Mouse (Mus musculus) thymus, adult 2 months (tissue): ENCODE data around the gene Trmt10b. TPM values are rescaled to one million over a fixed set of nuclear protein-coding genes. Genes with fewer than 3 reads are reported as not detected.

Source experiments
- DNase-seq: peaks from one replicate; pipeline ENCODE4 v3.0.0; 2021
- H3K27ac ChIP-seq: fragments of 200-500 bp; 2 replicates; pipeline ENCODE4 v1.5.1; 2012; ENCODE audit warnings: low read length, control low read depth; ENCODE audit not compliant: control insufficient read depth, insufficient read depth
- H3K27me3 ChIP-seq: fragments of 200-500 bp; 2 replicates; pipeline ENCODE4 v1.6.1; 2012; ENCODE audit warnings: mild to moderate bottlenecking, low read length, moderate library complexity, mixed read lengths; ENCODE audit not compliant: control insufficient read depth, insufficient read depth
- H3K36me3 ChIP-seq: fragments of 200-500 bp; 2 replicates; pipeline ENCODE4 v1.6.1; 2012; ENCODE audit warnings: mild to moderate bottlenecking, low read length, moderate library complexity; ENCODE audit not compliant: control insufficient read depth, insufficient read depth
- H3K4me1 ChIP-seq: fragments of 200-500 bp; replicated peaks from 2 replicates; pipeline ENCODE4 v1.6.1; 2012; ENCODE audit warnings: low read length; ENCODE audit not compliant: control insufficient read depth, insufficient read depth
- H3K4me3 ChIP-seq: fragments of 200-500 bp; 2 replicates; pipeline ENCODE4 v1.5.1; 2012; ENCODE audit warnings: mild to moderate bottlenecking, low read length, control low read depth, moderate library complexity; ENCODE audit not compliant: control insufficient read depth, insufficient read depth
- CTCF ChIP-seq: fragments of 200-500 bp; IDR thresholded peaks from 2 replicates; pipeline ENCODE4 v1.5.1; 2012; ENCODE audit warnings: mild to moderate bottlenecking, control low read depth, low read length, moderate library complexity, borderline replicate concordance; ENCODE audit not compliant: control insufficient read depth, poor library complexity, insufficient read depth; ENCODE audit errors: extremely low read depth
- POLR2A ChIP-seq: fragments of 200-500 bp; IDR thresholded peaks from 2 replicates; pipeline ENCODE4 v1.6.1; 2012; ENCODE audit warnings: mild to moderate bottlenecking, low read length, control low read depth, moderate library complexity; ENCODE audit not compliant: control insufficient read depth, poor library complexity, insufficient read depth; ENCODE audit errors: extremely low read depth
- WGBS: fragments of 180-500 bp; shearing (Covaris S2); methylation state at CpG from one replicate; pipeline ENCODE4 v1.1.7; 2018; 5-methylcytosine and 5-hydroxymethylcytosine counted together
- polyA plus RNA-seq: library from polyadenylated mRNA; depleted of rRNA; stranded (reverse); fragments of >200 nt; gene quantifications from 2 replicates; pipeline ENCODE4 v1.2.3, GENCODE M21; 2012; rRNA removed

The Trmt10b gene
- polyA plus RNA-seq = 3.0 and 3.8 TPM in 2 replicates

- H3K36me3 ChIP-seq = peaks cover 7% of the 10 kb centered on the region; the same call in 1 of the 2 replicates
- H3K4me3 ChIP-seq = peak within 1 kb of the TSS; percentile 92
- WGBS = 18% methylated on average over 27 of the region's 27 CpGs
- DNase-seq = peak; percentile 81
- no peak within 1 kb of the TSS for H3K27ac ChIP-seq
- H3K4me1 ChIP-seq = no peaks in the 10 kb centered on the region; the same call in 1 of the 2 replicates
- 0 out of 2 replicates have a peak, but pooled peaks have one; percentile 17 for TF ChIP-seq CTCF
- 0 out of 2 replicates have a peak, but pooled peaks have one; percentile 16 for TF ChIP-seq POLR2A
- H3K27me3 ChIP-seq = no peaks in the 10 kb centered on the region
Observed at GRCm38 (mm10) chr4:45296662-45297564, at the start of gene Trmt10b. Trmt10b (plus strand) TSS chr4:45297127.

GRCm38 (mm10) chr4:45251265-45251664, 45.7 kb upstream of the Trmt10b start:
- Histone ChIP-seq H3K27me3 (no peaks in the 10 kb centered on the region), H3K36me3 (no peaks in the 10 kb centered on the region), H3K4me3 (no peak overlapping the region), H3K4me1 (no peaks in the 10 kb centered on the region), H3K27ac (no peak overlapping the region)
- no peak for DNase-seq
- TF ChIP-seq POLR2A (no peak), CTCF (no peak)
- 96% methylated on average over 8 of the region's 8 CpGs for WGBS

DNA sequence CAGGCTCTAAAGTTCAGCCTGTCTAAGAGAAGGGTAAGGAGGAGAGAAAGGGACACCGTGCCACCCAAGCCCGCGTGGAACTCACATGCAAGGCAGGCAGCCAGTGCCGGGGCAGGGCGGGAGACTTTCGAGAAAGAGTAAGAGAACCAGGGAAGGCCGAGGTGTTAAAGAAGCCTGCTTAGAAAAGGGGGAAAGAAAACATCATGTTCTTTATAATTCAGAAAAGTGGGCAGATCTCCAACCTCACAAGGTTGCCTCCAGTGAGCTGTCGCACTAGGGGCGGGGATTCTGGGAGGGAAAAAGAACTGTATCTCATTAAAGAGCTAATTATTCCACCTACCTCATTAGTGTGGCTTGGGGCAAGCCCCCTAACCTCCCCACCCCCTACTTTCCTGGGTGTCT, 44.1 kb upstream of the Trmt10b start:
- no peak for DNase-seq
- no peaks in the 10 kb centered on the region for H3K4me1 ChIP-seq
- no peak overlapping the region for H3K27ac ChIP-seq
- H3K27me3 ChIP-seq = no peaks in the 10 kb centered on the region
- no peaks in the 10 kb centered on the region for H3K36me3 ChIP-seq
- no peak for TF ChIP-seq CTCF
- TF ChIP-seq POLR2A = no peak
- no peak overlapping the region for H3K4me3 ChIP-seq
- WGBS = 68% methylated on average over 9 of the region's 9 CpGs

DNA sequence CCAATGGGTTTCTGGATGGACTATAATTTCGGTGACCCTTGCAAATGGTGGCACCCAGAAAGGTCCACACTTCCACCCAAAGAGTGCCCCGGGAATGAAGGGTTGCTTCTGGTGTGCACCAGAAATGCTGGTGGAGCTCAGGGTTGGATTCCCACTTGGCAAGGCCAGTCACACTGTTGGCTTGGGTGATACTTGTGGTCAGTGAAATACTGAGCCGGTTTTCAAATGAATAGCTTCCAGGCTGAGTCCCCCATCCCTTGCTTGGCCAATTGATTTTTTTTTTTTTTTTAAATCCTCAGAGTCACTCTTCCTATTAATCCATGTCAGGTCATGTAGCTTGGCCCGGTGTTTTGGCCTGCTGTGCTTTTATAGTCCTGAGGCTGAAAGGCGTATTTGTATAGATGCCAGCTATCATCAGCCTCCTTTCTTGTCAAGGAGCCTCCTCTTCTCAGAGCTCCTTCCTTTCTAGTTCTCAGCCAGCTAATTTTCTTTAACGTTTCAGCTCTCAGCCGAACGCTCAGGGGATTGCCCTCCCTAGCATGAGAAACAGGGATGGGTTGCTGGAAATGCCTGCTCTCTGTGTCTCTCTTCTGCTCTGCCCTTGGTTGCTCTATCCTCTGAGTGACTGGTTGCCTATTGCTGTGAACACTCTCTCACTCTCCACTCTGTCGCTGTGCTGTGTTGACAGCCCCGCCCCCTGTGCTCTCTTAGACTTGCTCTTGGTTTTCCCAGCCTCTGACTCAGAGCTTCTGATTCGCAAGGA, 42.9 kb upstream of the Trmt10b start:
- WGBS = 69% methylated on average over 11 of the region's 11 CpGs
- Histone ChIP-seq H3K36me3 (no peaks in the 10 kb centered on the region), H3K27me3 (no peaks in the 10 kb centered on the region), H3K4me1 (no peaks in the 10 kb centered on the region), H3K27ac (no peak overlapping the region), H3K4me3 (no peak overlapping the region)
- no peak for DNase-seq
- TF ChIP-seq CTCF (no peak), POLR2A (no peak)

DNA sequence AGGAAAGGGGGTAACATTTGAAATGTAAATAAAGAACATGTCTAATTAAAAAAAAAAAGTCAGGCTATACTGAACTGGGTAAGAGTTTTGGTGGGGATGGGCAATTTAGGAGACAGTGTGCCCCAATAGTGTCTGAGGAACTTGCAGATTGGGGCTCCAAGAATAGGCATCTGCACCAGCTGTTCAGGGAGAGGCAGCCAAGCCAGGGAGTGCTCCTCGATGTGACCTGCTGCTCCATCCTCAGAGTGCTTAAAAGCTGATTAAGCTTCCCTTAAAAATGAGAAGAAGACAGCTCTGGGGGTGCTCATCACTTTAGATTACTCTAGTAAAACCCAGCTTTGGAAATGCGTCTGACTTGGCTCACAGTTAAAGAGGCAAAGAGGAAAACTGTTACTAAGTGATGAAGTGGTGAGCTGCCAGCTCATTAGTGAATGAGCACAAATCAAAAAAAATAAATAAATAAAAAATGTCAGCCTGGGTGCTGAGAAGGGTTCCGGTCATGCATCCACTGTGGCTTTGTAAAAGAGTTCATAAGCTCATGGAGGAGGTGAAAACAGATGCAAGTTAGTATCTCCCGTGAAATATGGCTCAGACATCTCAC, 37.6 kb upstream of the Trmt10b start:
- H3K36me3 ChIP-seq = no peaks in the 10 kb centered on the region
- DNase-seq = no peak
- TF ChIP-seq POLR2A = no peak
- no peak overlapping the region for H3K4me3 ChIP-seq
- 74% methylated on average over 4 of the region's 4 CpGs for WGBS
- H3K27ac ChIP-seq = no peak overlapping the region
- no peaks in the 10 kb centered on the region for H3K4me1 ChIP-seq
- no peaks in the 10 kb centered on the region for H3K27me3 ChIP-seq

GRCm38 (mm10) chr4:45261551-45261950, 35.4 kb upstream of the Trmt10b start:
- H3K4me3 ChIP-seq = no peak overlapping the region
- no peak overlapping the region for H3K27ac ChIP-seq
- TF ChIP-seq POLR2A = no peak
- TF ChIP-seq CTCF = no peak
- no peak for DNase-seq
- H3K27me3 ChIP-seq = no peaks in the 10 kb centered on the region
- no peaks in the 10 kb centered on the region for H3K4me1 ChIP-seq
- WGBS = 92% methylated on average over 4 of the region's 4 CpGs
- no peaks in the 10 kb centered on the region for H3K36me3 ChIP-seq
